Mouse (Mus musculus): ENCODE results near the gene Galnt10.

Galnt10 gene

DNA sequence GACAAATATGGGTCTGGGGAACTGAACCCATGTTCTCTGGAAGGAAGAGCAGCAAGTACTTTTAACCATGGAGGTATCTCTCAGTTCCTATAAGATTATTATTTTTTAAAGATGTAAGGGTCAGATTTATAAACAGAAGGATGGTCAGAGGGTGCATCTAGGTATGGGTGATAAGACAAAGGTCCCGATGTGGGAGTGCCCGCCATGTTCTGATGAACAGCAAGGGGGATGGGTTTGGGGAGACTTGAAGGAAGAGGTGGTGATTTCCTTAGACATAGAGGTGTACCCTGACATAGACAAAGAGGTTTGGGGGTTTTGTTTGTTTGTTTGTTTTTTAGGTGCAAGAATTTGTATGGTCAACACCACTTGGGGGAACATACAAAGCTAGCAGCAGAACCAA is 1.6 kb upstream of the Galnt10 start:
- no peak for DNase-seq (ENCODE audit: low spot score)

DNA sequence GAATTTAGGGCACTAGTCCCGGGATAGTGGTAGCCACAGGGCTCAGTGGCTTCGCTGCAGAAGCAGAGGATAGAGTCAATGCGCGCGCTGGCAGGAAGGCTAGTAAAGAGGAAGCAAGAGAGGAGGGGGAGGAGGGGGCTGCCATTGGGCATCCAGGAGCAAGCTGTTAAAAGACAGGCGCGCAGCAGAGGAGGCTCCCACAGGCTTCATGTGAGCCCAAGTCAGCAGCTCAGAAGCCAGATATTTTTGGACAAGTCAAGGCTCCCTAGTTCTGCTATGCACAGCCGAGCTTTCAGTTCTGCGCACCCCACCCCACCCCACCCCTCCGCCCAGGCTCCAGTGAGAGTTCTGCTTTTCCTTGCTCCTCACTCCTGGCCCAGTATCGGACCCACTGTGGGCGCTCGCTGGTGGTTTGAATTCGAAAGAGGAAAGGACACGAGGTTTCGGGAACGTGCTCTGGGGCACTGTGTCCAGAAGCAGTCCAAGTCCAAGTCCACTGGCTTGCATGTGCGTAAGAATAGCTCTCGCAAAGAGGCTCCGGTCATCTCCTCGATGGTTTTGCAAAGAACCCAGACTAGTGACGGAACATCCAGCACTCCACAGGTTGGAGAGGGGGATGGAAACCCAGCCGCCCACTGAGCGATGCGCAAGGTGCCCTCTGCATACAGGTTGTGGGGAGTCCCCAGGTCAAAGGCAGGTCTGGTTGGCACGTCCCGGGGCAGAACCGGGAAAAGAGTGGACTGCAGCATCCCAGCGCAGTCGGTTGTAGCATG is 811 bp upstream of the Galnt10 start:
- DNase-seq (ENCODE audit: low spot score) = peak; percentile 4

DNA sequence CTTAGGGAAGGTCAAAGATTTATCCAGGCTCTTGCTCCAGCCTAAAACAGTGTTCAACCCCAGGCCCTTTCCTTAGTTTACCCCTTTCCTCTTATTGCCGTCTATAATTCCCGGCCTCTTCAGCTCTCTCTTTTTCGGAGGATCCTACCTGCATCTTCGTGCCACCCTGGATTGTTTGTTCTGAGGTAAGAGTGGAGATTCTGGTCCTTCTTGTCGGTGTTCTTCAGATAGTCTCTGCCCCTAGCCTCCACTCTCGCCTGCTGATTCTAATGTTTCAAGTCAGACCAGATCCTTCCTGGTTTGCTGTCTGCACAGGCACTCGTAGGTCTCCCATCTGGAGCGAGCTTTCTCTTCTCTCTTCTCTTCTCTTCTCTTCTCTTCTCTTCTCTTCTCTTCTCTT is 605 bp downstream of the Galnt10 start:
- no peak for DNase-seq (ENCODE audit: low spot score)

- no peak for DNase-seq (ENCODE audit: low spot score)
Measured at GRCm38 (mm10) chr11:57646416-57646815, 1.2 kb downstream of the Galnt10 start.

DNA sequence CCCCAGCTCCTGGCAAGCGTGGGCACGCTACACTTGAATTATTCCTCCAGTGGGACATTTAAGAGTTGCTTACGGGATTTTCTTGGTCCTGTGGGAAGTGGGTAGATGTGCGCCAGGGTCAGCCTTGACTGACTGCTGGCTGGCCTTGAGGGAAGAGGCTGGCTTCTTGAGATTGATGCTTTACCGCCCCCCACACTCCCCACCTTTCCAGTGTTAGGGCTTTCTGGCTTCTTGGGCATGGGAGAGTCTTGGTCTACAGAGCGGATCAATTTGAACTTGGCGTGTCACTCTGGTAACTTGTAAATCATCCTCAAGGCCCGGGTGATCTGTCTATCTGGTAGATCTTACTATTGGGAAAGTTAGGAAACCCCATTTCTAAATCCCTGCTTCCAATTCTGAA is 1.7 kb downstream of the Galnt10 start:
- DNase-seq (ENCODE audit: low spot score) = no peak

- DNase-seq (ENCODE audit: low spot score) = no peak
Measured at GRCm38 (mm10) chr11:57647446-57647845, 2.2 kb downstream of the Galnt10 start.

DNA sequence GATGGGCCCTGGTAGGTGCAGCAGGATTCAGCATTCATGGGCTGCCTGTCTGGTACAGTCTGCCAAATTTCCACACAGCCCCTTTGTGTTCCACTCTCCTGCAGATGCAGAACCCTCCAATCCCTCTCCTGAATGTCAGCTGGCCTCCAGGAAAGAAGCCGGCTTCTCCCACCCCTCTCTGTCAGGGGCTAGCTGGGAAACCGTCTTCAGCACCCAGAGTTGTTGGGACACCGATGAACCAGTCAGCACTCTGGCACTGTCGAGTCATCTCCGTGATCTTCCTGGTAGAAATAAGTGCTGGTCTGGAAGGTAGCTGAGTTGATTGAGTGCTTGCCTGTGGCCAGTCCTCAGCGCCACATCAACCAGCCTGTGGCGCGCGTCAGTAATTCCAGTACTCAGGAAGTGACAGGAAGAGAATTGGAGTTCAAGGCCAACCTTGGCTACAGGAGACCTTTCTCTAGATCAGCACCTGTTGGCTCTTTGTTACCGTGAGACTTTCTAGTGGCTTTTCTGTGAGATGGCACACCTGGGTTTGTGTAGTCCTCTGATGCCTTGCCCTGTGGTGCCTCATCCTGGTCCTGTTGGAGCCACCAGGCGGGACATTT is 3.1 kb downstream of the Galnt10 start:
- no peak for DNase-seq (ENCODE audit: low spot score)

DNA sequence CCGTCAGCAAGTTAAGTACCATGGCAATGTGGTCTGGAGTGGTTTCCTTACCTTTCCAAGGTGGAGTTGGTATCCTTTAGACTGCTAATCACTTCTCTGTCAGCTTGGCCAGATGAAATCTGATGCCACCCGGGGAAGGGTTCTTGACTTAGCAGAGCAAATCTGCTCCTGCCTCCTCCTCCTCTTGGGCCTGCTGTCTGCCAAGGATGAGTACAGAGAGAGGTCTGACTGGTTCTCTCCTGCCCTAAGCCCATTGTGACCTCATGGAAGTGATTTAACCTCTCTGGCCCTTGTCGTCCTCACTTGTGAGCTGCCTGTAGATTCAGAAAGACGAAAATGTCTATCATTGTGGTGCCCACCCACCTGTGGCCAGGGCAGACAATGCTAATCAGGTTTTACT is 4.0 kb downstream of the Galnt10 start:
- DNase-seq (ENCODE audit: low spot score) = no peak

DNA sequence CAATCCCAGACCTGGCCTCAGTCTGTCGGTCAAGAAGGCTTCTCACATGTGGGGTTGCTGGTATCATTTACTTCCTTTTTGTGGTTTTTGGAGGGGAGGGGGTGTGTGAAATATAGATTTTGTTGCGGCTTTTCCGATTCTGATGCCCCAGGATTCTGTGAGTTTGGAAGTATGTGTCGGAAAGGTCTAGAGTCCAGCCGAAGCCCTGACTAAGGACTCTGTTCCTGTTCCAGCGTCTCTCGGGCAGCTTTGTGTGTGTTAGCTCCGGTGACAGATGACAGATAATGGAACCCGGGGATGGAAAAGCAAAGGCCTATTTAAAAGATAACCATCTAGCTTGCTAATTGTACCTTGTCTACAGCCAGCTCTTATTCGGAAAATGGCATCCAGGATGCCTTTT is 4.4 kb downstream of the Galnt10 start:
- no peak for DNase-seq (ENCODE audit: low spot score)

DNA sequence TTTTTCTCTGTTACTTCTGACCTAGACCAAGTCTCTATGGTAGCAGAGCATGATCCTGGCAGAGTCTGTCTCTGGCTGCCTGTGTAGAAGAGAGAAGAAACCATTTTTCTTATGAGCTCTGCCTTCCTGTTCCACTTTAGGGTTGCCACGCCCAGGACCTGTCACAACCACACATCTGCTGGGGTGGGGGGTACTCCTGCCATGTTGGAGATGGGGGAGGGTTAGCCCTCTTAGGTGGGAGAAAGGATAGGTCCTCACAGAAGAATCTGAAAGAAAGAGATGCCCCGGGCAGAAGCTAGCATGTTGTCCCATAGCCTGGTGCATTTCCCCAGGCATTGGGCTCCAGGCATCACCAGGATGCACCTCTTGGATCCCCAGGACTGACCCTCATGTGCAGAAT is 5.6 kb downstream of the Galnt10 start:
- no peak for DNase-seq (ENCODE audit: low spot score)

DNA sequence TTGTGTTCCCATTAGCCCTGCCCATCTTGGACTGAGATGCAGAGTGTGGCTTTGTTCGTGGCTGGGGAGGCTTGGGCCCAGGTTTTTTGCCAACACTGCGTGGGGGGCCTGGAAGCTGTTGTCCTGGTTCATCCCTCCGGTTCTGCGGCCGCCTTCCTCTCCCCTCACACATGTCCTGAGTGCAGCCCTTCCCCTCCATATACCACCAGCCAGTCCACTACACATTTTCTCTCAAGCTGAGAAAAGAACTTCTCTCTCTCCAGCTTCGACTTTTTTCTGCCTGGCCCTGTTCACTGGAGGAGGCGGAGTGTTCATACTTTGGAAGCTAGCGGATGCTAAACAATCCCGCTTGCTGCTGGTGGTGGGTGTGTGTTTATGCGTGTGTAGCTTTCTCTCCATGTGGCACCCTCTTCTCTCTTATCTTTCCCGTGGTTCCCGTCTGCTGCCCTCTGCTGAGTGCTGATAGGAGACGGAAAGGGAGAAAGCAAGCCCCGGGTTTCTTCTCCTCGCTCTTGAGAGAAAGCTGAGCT is 6.1 kb downstream of the Galnt10 start:
- no peak for DNase-seq (ENCODE audit: low spot score)

DNA sequence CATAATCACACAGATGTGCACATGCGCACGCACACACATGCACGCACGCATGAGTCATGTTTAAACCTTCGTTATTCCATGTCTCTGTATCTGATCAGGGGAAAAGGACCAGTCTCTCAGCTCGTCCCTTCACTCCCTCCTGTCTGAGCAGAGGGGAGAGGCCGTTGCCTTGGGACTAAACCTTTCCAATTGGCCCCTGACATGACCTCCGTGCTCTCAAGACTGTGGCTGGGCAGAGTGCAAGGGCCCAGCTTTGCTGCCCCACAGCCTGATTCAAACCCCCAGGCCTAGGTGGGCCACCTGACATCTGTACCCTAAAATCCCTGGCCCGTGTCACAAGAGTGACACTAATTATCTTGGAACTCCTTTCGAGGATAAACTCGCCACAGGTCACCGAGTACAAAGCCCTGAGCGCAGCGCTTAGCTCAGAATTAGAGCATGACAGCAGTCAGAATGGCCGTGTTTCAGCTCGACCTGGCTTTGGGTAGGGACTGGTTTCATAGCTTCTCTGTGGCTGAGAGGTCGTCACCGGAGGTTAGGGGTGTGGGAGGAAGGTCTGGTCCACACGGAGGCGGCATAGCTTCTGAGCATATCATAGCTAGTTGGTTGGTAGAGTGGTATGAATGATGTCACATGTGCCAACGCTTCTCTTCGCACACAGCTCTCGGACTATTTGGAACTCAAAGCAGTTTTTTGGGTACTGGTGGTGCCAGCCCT is 7.1 kb downstream of the Galnt10 start:
- no peak for DNase-seq (ENCODE audit: low spot score)

DNA sequence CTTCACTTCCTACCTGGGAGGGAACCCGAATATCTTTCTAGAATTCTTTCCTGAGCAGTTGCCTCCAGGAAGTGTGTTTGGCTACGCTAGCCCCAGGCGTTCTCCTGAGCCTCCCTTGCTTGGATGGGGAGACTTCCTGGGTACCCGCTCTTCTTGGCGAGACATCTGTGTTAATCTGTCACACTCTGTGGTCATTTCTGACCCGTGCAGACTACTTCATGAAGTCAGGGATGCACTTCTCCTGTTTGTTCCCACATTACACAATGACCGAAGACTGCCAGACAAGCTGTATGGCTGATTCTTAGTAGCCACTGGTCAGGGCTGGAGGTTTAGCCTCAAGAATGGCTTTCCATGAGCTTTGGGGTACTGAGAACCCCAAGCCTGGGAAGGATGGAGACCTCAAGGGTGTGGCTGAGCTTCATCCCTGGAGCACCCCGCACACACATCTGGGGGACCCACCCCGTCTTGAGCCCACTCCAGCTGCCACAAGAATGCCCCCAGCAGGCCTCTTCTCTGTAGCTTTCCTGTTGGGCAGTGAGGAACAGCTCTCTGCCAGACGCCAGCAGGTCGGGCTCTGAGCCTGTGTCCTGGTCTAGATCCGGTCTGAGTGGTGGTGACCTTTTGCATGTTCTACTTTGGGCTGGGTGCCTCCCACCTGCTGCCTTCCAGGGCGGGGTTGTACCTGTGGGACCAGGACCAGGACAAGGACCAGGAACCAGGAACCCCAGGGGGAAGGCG is 7.8 kb downstream of the Galnt10 start:
- no peak for DNase-seq (ENCODE audit: low spot score)

GRCm38 (mm10) chr11:57653796-57654195 is 8.6 kb downstream of the Galnt10 start:
- DNase-seq (ENCODE audit: low spot score) = no peak

DNA sequence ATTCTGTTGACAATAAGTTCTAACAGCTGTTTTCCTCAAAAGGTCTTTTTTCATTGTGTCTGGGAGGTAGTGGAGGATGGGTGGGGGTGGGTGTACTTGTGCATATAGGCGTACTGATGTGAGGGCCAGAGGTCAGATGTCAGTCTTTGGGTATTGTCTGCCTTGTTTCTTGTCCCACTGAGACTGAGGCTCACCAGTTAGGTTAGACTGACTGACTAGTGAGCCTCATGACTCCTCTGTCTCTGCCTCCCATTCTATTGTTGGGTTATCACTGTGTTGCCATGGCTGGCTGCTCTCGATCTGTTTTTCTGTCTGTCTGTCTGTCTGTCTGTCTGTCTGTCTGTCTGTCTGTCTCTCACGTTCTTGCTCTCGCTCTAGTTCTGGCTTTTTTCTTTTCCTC is 9.1 kb downstream of the Galnt10 start:
- DNase-seq (ENCODE audit: low spot score) = no peak

DNA sequence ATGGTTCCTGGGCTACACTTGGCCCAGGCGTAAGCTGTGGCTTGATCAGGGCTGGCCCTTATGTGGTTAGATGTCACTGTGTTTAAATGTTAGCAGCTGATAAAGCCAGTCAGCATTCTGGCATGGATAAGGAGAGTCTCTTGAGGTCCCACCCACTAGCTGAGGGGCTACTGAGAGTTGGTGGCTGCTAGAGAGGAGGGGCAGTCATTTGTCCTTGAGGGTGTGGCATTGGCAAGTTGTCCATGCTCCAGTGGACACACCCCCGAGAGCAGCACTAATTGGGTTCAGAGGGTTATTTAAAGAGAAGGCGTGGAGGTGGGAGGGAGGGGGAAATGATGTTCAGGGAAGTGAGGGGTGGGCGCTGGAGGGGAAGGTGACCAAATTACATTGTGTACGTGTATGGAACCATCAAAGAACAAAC is 9.7 kb downstream of the Galnt10 start:
- no peak for DNase-seq (ENCODE audit: low spot score)

DNA sequence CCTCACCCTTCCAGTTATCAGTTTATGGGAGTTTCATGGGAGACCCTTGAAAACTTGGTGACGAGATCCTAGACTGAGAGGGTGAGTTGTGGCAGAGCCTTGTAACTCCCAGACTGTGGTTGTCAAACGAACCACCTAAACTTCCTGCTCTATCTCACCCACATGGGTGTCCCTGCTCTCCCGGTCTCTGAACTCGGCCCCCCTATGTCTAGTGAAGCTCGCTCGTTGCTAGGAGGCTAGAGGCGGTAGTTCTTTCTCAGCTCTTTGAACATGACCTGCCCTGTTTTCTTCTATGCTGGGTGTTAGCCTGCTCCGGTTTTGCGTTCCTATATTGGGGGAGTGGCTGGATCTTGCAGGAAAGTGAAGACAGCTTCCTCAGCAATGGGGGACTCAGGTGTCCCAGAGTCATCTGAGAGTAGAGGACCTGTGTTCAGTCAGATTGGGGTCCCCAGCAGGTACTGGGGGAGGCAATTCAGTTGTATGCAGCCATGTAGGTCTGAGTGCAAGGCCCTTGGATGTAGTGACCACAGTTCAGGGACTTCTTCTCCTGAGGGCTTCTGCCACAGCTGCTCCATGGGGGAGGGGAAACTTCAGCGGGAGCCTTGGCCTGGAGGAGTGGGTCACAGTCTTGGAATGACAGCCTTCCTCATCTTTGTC is 10.6 kb downstream of the Galnt10 start:
- DNase-seq (ENCODE audit: low spot score) = no peak

GRCm38 (mm10) chr11:57656602-57657275 is 11.5 kb downstream of the Galnt10 start:
- DNase-seq (ENCODE audit: low spot score) = no peak

DNA sequence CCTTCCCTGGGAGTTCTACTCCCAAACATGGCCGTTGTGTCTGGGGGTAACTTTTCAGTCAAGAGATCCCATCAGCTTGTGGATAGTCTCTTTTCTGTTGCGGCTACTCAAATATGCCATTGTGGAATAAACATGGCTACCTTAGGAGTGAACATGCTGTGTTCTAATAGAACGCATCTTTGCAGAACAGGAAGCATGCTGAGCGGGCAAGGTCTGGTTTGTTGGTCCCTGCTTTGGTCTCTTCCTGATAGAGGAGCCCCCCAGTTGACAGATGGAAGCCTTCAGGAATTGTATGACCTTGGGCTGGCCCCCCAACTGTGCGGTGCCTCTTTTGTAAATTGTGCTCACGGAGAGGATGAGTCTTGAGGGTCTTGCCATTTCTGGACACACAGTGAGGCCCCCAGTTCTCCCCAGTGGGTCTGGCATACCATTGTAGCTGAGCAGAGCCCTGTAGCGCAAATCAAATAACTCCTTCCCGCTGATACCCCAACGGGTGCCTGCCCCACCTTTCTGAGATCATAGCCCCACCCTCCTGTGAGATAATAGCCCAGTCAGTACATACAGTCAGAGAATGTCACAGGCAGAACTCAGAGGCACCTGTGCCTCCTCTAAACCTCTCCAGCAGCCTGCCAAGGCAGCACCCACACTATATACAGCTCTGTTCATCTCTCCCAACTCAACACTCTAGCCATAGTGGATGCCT is 12.3 kb downstream of the Galnt10 start:
- DNase-seq (ENCODE audit: low spot score) = no peak

- DNase-seq (ENCODE audit: low spot score) = no peak
Measured at GRCm38 (mm10) chr11:57658214-57658613, 13.0 kb downstream of the Galnt10 start.

DNA sequence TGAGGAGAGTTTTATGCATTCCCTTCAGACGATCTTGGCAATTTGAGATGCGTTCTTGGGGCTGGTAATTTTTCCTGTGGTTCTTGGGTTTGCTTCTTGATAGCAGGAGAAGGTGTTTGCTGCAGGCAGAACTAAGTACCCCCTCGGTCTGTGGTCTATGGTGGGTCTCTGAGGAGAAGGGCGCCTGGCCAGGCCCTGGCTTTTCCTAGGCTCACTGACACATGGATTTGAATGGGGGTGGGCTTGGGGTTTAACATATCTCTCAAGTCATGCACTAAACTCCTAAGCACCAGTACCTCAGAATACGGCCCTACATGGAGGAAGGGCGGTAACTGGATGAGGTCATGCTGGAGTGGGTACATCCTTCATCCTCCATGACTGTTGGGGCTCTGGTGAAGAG is 13.5 kb downstream of the Galnt10 start:
- no peak for DNase-seq (ENCODE audit: low spot score)
